Mouse (Mus musculus) cerebellum, adult 2 months (tissue): Measurements from ENCODE around the gene Ovol3.

Experiments used
- CTCF ChIP-seq: fragments of 200-500 bp; IDR thresholded peaks from 2 replicates; pipeline ENCODE4 v1.5.1; 2011; ENCODE audit warnings: low read depth, mild to moderate bottlenecking, control low read depth, low read length, moderate library complexity, borderline replicate concordance; ENCODE audit not compliant: insufficient read depth
- POLR2A ChIP-seq: fragments of 200-500 bp; IDR thresholded peaks from 2 replicates; pipeline ENCODE4 v1.6.1; 2011; ENCODE audit warnings: low read length, control low read depth, borderline replicate concordance; ENCODE audit not compliant: insufficient read depth

GRCm38 (mm10) chr7:30265531-30265930 lies 30.0 kb upstream of the Ovol3 start:
- TF ChIP-seq CTCF = no peak
- TF ChIP-seq POLR2A = no peak
